Mouse (Mus musculus) liver, embryonic 16.5 days (tissue): ENCODE data around the gene Mib2. TPM values are rescaled to one million over a fixed set of nuclear protein-coding genes. Genes with fewer than 3 reads are reported as not detected.
"Not testable (repeated sequence)": the region's sequence is repeated elsewhere in the genome, so short reads cannot be mapped to it uniquely, and the experiment has no call there.

Experiments used
- ATAC-seq: fragments of 200-750 bp; cut with Nextera tagmentation; 2 replicates; pipeline ENCODE4 v1.8.0; 2017; ENCODE audit warnings: low read depth, mild to moderate bottlenecking, moderate number of reproducible peaks, moderate library complexity
- H3K27ac ChIP-seq: fragments of 300-500 bp; sonication (generic); 2 replicates; pipeline ENCODE4 v1.5.1; 2014; ENCODE audit warnings: mild to moderate bottlenecking, low read length
- H3K27me3 ChIP-seq: fragments of 300-500 bp; sonication (generic); 2 replicates; pipeline ENCODE4 v1.6.1; 2014; ENCODE audit warnings: low read depth, low read length, mixed read lengths; ENCODE audit not compliant: control insufficient read depth, insufficient read depth
- H3K36me3 ChIP-seq: fragments of 300-500 bp; sonication (generic); 2 replicates; pipeline ENCODE4 v1.6.1; 2014; ENCODE audit warnings: mild to moderate bottlenecking; ENCODE audit not compliant: control insufficient read depth, insufficient read depth
- H3K4me1 ChIP-seq: fragments of 300-500 bp; sonication (generic); 2 replicates; pipeline ENCODE4 v1.6.1; 2014; ENCODE audit warnings: low read depth, low read length, mixed read lengths; ENCODE audit not compliant: control insufficient read depth
- H3K4me2 ChIP-seq: fragments of 300-500 bp; sonication (generic); 2 replicates; pipeline ENCODE4 v1.6.1; 2014; ENCODE audit warnings: low read depth, low read length, mixed read lengths
- H3K4me3 ChIP-seq: fragments of 300-500 bp; sonication (generic); 2 replicates; pipeline ENCODE4 v1.5.1; 2014; ENCODE audit warnings: low read depth, mild to moderate bottlenecking, low read length
- H3K9ac ChIP-seq: fragments of 300-500 bp; sonication (generic); 2 replicates; pipeline ENCODE4 v1.6.1; 2014; ENCODE audit warnings: low read depth, low read length
- H3K9me3 ChIP-seq: fragments of 300-500 bp; sonication (generic); replicated peaks from 2 replicates; pipeline ENCODE4 v1.6.1; 2016; ENCODE audit warnings: low read length; ENCODE audit not compliant: control insufficient read depth
- WGBS: fragments of 180-500 bp; shearing (Covaris S2); extraction: QIAGEN DNeasy Blood & Tissue Kit; methylation state at CpG from one replicate; pipeline ENCODE4 v1.1.7; 2014; ENCODE audit not compliant: insufficient replicate concordance; 5-methylcytosine and 5-hydroxymethylcytosine counted together
- polyA plus RNA-seq: library from polyadenylated mRNA; unstranded; fragments of >200 nt; fragmentation: Nextera tagmentation; extraction: Ambion mirVana; gene quantifications from 2 replicates; pipeline ENCODE4 v1.2.1, GENCODE M21; 2015

Mib2 gene
- polyA plus RNA-seq, 1 experiment from 2014 or later = 6.3 TPM

DNA sequence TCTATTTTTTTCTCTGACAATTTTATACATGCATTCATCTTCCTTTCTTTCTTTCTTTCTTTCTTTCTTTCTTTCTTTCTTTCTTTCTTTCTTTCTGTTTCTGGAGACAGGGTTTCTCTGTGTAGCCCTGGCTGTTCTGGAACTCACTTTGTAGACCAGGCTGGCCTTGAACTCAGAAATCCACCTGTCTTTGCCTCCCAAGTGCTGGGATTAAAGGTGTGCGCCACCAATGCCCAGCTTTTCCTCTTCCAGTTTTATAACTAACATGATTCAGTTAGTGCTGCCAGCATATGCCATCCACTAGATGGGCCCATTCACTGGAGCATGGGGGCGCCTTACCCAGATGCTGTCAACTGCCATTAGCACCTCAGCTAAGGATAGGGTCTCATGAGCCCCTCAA, 23.7 kb downstream of the Mib2 start, which contains the start of gene Gm10563:
Gm10563 (minus strand) TSS at position 101 of the 400 bp plus-strand sequence.
- H3K4me1 ChIP-seq, H3K4me3 ChIP-seq, H3K27me3 ChIP-seq, H3K9ac ChIP-seq, H3K9me3 ChIP-seq, ATAC-seq, H3K27ac ChIP-seq, H3K4me2 ChIP-seq: not testable (repeated sequence)
- 85% methylated on average over 2 of the region's 2 CpGs for WGBS
- H3K36me3 ChIP-seq = peaks cover 63% of the 10 kb centered on the region

DNA sequence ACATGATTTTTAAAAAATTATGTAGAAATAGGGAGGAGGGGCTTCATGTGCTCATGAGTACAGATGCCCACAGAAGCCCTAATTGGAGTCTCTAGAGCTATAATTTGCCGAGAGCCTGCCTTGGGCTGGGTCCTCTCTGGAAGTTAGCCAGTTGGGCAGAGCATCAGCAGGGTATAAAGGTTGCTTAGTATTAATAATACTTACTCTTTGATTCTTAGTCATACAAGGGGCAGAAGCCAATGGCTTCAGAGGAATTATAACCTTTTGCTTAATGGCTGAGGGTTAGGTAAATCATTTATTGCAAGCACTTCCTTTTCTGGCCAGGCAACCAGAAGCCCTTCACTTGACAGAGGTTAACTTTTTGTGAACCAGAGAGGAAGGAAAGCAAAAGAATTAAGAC, 25.5 kb downstream of the Mib2 start:
- Histone ChIP-seq H3K4me3 (no peak overlapping the region), H3K9me3 (no peaks in the 10 kb centered on the region), H3K4me2 (no peak overlapping the region), H3K27me3 (no peaks in the 10 kb centered on the region), H3K9ac (no peak overlapping the region), H3K4me1 (no peaks in the 10 kb centered on the region), H3K36me3 (peaks cover 58% of the 10 kb centered on the region), H3K27ac (no peak overlapping the region)
- WGBS = 91% methylated on average over 1 of the region's 1 CpGs
- ATAC-seq = no peak

DNA sequence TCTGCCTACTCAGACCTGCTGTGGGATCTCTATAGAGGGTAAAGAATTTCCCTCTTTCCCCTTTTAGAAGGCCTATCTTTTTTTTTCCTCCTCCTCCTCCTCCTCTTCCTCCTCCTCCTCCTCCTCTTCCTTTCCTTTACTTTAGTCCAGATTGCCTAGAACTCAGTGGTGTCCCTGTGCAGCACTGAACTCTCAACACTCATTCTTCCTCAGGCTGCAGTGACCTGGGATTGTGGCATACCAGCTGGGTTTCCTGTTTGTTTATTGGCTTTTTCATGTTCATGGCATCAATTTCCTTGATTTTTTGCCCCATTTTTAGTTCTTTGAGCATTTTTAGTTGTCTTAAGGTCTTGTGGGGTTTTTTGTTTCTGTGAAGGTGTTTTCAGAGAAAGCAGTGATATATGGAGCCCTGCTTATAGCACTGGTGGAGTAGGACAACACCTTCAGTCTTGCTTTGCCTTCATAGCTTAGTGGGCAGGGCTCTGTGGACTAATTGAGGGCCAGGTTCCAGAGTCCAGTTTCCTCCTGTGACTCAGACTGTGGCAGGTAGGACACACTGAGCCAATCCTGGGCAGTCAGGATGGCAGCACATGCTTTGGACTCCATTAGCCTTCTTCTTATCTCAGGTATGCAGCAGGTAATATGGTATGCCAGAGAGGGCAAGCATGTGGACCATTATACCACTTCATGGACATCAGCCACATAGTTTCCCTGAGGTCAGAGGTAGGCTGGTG, 33.1 kb downstream of the Mib2 start:
- ATAC-seq = no peak
- Histone ChIP-seq H3K9ac (no peak overlapping the region), H3K27me3 (no peaks in the 10 kb centered on the region), H3K27ac (no peak overlapping the region), H3K4me1 (no peaks in the 10 kb centered on the region), H3K4me3 (no peak overlapping the region), H3K9me3 (no peaks in the 10 kb centered on the region), H3K36me3 (peaks cover 49% of the 10 kb centered on the region), H3K4me2 (no peak overlapping the region)

DNA sequence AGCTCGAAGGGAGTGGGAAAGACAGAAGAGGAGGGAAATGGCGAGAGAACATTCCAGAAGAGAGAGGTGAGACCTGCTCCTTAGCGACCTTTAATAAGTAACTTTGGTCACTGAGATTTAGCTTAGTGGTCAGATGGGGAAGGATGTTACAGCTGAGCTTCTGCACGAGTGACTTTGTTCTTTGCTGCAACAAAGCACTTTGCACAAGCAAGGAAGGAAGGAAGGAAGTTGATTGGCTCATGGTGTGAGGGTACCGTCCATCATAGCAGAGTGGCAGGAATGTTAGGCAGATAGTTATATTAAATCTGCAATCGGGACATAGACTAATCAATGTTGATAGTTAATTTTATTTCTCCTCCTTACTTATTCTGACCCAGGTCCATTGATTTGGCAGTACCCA, 38.7 kb downstream of the Mib2 start:
- no peaks in the 10 kb centered on the region for H3K27me3 ChIP-seq
- 66% methylated on average over 6 of the region's 6 CpGs for WGBS
- H3K27ac ChIP-seq = no peak overlapping the region
- no peaks in the 10 kb centered on the region; the same call in 1 of the 2 replicates for H3K4me1 ChIP-seq
- no peak for ATAC-seq
- peaks cover 38% of the 10 kb centered on the region for H3K36me3 ChIP-seq
- no peak overlapping the region for H3K4me2 ChIP-seq
- no peaks in the 10 kb centered on the region for H3K9me3 ChIP-seq
- H3K4me3 ChIP-seq = no peak overlapping the region
- no peak overlapping the region for H3K9ac ChIP-seq

DNA sequence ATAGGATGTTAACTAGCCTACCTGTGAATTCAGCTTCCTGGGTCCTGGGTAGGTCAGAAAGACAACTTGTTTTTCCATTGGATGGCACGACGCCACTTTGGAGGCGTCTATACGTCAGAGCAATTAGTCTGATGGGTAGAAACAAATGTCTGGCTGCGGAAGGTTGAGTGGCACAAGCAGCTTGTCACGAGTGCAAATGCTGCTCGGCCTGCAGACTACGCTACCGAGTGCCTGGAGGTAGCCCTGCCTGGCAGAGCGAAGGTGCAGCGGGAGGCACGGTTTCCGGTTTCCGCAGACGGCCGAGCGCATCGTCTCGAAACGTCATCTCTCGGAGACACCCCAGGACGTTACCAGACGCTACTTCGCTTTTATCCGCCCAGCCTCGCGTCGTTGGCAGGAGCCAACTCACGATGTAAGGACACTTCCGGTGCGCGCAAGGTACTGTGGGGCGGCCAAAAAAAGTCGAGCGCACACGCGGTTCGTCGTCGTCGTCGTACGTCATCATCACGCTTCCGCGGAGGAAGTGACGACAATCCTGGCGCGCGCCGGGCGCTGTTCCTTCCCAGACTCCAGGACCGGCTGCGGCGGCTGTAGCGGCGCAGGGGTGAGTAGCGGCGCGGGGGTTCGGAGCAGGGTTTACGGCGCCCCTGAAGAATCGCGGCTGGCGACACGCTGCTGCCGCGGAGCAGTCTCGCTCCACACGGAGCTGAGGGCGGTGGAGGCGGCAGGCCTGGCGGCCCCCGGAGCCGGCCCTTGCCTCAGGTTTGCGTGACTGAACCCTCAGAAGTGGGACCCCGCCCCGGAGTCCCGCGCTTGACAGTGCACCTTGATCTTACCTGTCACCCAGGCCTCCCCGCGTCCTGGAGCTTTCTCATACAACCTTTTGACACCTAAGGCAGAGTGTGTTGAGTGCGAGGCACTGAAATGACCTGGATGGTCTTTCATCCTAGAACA, 44.4 kb downstream of the Mib2 start, which contains the start of gene Cdk11b:
Cdk11b (plus strand) TSS at position 517 of the 954 bp plus-strand sequence.
- Histone ChIP-seq H3K4me1 (peaks cover 6% of the 10 kb centered on the region; the same call in 1 of the 2 replicates), H3K9me3 (no peaks in the 10 kb centered on the region), H3K4me3 (peak within 1 kb of the TSS; percentile 99), H3K27me3 (no peaks in the 10 kb centered on the region), H3K27ac (peak within 1 kb of the TSS; percentile 98), H3K9ac (peak within 1 kb of the TSS; percentile 91), H3K36me3 (peaks cover 15% of the 10 kb centered on the region), H3K4me2 (peak within 1 kb of the TSS; percentile 91)
- WGBS = under 1% methylated on average over 84 of the region's 84 CpGs
- peak; percentile 99 for ATAC-seq

DNA sequence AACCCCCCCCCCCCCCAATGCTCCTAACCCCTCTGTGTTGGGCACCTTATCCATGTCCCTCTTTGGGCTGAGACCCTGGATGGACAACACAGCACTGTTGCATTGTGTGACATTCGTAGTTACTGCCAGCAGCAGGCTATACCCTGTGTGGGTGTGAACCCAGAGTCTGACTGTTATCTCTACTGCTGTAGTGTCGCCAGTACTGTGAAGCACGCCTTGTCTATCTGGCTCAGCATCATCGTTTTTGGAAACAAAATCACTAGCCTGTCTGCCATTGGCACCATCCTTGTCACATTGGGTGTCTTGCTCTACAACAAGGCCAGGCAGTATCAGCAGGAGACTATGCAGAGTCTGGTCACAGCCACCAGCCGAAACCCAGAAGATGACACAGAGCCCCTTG, 50.7 kb downstream of the Mib2 start:
- Histone ChIP-seq H3K4me3 (no peak overlapping the region), H3K4me2 (no peak overlapping the region), H3K4me1 (peaks cover 6% of the 10 kb centered on the region; the same call in 1 of the 2 replicates), H3K27ac (no peak overlapping the region), H3K36me3 (peaks cover 35% of the 10 kb centered on the region), H3K9me3 (no peaks in the 10 kb centered on the region), H3K9ac (no peak overlapping the region), H3K27me3 (no peaks in the 10 kb centered on the region)
- ATAC-seq = peak; percentile 45; the same call in 1 of the 2 replicates
- WGBS = 45% methylated on average over 5 of the region's 5 CpGs

DNA sequence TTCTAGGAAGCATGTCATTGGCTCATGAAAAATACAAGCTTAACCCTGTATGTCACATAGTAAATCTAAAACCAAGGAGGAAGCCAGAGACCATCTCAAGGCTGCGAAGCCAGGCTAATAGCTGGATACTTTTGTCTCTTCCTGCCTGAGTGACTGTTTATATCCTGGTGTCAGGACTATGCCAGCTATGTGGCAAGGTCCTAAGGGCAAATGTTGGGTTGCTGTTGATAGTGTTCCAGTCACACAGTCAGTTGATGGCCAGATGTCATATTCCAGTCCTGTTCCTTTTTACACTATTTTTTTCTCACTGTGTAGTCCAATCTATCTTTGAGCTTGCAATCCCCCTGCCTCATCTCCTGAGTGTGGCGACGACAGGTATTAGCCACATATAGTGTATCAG, 55.7 kb downstream of the Mib2 start:
- no peak for ATAC-seq
- H3K27me3 ChIP-seq = no peaks in the 10 kb centered on the region
- H3K27ac ChIP-seq = no peak overlapping the region
- peaks cover 38% of the 10 kb centered on the region for H3K36me3 ChIP-seq
- no peaks in the 10 kb centered on the region for H3K9me3 ChIP-seq
- 84% methylated on average over 3 of the region's 3 CpGs for WGBS
- no peak overlapping the region for H3K4me2 ChIP-seq
- peaks cover 2% of the 10 kb centered on the region; the same call in 1 of the 2 replicates for H3K4me1 ChIP-seq
- H3K4me3 ChIP-seq = no peak overlapping the region
- H3K9ac ChIP-seq = no peak overlapping the region

DNA sequence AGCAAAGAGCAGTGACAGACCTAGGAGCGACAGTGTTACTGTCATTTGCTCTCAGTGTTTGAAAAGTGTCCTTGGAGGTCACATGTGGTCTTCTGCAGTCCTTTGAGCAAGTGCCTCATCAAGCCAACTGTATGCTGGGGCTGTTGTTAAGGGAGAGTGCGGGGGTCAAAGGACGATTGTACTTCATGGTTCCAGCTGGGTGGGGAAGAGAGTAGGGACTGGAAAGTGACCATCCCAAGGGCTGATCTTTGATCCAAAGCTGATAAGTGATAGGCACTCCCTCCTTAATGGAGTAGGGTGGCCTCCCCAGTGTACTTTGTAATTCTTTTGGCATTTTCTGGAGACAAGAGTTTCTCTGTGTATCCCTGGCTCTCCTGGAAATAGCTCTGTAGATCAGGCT, 57.1 kb downstream of the Mib2 start:
- H3K36me3 ChIP-seq = peaks cover 32% of the 10 kb centered on the region
- H3K4me1 ChIP-seq = no peaks in the 10 kb centered on the region; the same call in 1 of the 2 replicates
- H3K9ac ChIP-seq = no peak overlapping the region
- H3K4me3 ChIP-seq = no peak overlapping the region
- ATAC-seq = no peak
- H3K9me3 ChIP-seq = no peaks in the 10 kb centered on the region
- 74% methylated on average over 3 of the region's 3 CpGs for WGBS
- H3K4me2 ChIP-seq = no peak overlapping the region
- no peak overlapping the region for H3K27ac ChIP-seq
- H3K27me3 ChIP-seq = no peaks in the 10 kb centered on the region

DNA sequence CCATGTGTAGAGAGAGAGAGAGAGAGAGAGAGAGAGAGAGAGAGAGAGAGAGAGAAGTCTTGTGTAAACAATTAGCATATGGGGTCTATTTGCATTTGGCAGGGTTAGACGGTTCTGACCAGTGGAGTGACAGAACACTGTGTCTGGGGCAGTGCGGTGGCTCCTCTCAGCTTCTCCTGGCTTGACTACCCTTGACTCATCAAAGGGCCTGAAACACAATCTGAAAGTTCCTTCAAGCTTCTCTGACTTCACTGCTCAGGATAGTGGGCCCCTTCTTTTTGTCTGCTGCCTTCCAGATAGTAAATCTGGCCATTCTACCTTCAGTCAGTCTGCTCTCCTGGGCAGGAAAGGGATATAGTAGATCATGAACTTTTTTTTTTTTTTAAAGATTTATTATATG, 62.2 kb downstream of the Mib2 start:
- Histone ChIP-seq H3K27ac (no peak overlapping the region), H3K4me3 (no peak overlapping the region), H3K9me3 (no peaks in the 10 kb centered on the region), H3K4me1 (peaks cover 19% of the 10 kb centered on the region), H3K4me2 (no peak overlapping the region), H3K27me3 (no peaks in the 10 kb centered on the region), H3K9ac (no peak overlapping the region), H3K36me3 (peaks cover 10% of the 10 kb centered on the region)
- WGBS = 89% methylated on average over 2 of the region's 2 CpGs
- no peak for ATAC-seq
